Comparison of ENCODE assay signal across 20 mouse cellular contexts in genomic region chr5:18307229-18307804, GRCm38 (mm10). TPM values are rescaled to one million over a fixed set of nuclear protein-coding genes. Genes with fewer than 3 reads are reported as not detected.
DNase-seq lines count a peak whose midpoint lies in the region; ATAC-seq and TF ChIP-seq lines count a peak whose summit lies in the region.
"Had no signal": no experiment of that assay in that cellular context is flagged by ENCODE, and none has a peak within 500 bp of the region (broad histone marks: within the 10 kb centered on the region; RNA-seq: fewer than 3 reads in every experiment).

No protein-coding gene starts in this region.

- H3K27ac ChIP-seq in heart, embryonic 12.5 days (ENCODE audit: poor library complexity, severe bottlenecking) = peak overlapping the region; percentile 69
- peak overlapping the region; percentile 63 for H3K27ac ChIP-seq in left cerebral cortex, adult 2 months
- H3K27ac ChIP-seq: embryonic facial prominence, embryonic 13.5 days; kidney, postnatal 0 days; limb, embryonic 13.5 days; neural tube, embryonic 12.5 days; stomach, postnatal 0 days had no signal

- TF ChIP-seq CTCF in left cerebral cortex, adult 2 months (IDR thresholded peaks at IDR 0.05) = no peak

- no peak overlapping the region for H3K4me3 ChIP-seq in heart, embryonic 12.5 days
- no peak overlapping the region for H3K4me3 ChIP-seq in left cerebral cortex, adult 2 months
- H3K4me3 ChIP-seq: embryonic facial prominence, embryonic 13.5 days; limb, embryonic 13.5 days; neural tube, embryonic 12.5 days had no signal

- H3K9me3 ChIP-seq in heart, embryonic 12.5 days (replicated peaks) = no peaks in the 10 kb centered on the region
- H3K9me3 ChIP-seq: embryonic facial prominence, embryonic 13.5 days; limb, embryonic 13.5 days; neural tube, embryonic 12.5 days had no signal

- intact Hi-C loops in left cerebral cortex, adult 2 months (cut with DNase I) = loop anchor here (5.0 kb wide), 1 partner anchor 50 kb away; no protein-coding TSS in a partner anchor
- intact Hi-C loops in left cerebral cortex, postnatal 4 days (cut with DNase I) = no loop called here

- 0 out of 2 replicates have a peak, but pooled peaks cover 5% of the 10 kb centered on the region for H3K36me3 ChIP-seq in heart, embryonic 12.5 days
- H3K36me3 ChIP-seq: limb, embryonic 13.5 days; neural tube, embryonic 12.5 days had no signal

- peaks cover 8% of the 10 kb centered on the region for H3K4me1 ChIP-seq in heart, embryonic 12.5 days (replicated peaks)
- H3K4me1 ChIP-seq: embryonic facial prominence, embryonic 13.5 days; limb, embryonic 13.5 days; neural tube, embryonic 12.5 days had no signal

- DNase-seq in heart, postnatal 4 days = no peak
- DNase-seq in left cerebral cortex, adult 2 months (ENCODE audit: extremely low spot score in 1 of 2, low spot score in 2 of 2) = no peak
- no peak for DNase-seq in left cerebral cortex, postnatal 4 days
- peak; percentile 32 for DNase-seq in right cerebral cortex, adult 18-20 months
- DNase-seq in right cerebral cortex, postnatal 25 days = no peak
- no peak for DNase-seq in spleen, postnatal 10 days (ENCODE audit: low spot score in 2 of 2)
- DNase-seq: gastrocnemius, postnatal 10 days; heart, postnatal 14 days; lung, embryonic 14.5 days; right cerebral cortex, postnatal 14 days; thymus, postnatal 14 days had no signal

- H3K9ac ChIP-seq in heart, embryonic 12.5 days = no peak overlapping the region
- H3K9ac ChIP-seq: embryonic facial prominence, embryonic 13.5 days; limb, embryonic 13.5 days; lung, embryonic 14.5 days; neural tube, embryonic 12.5 days had no signal

- no peaks in the 10 kb centered on the region for H3K27me3 ChIP-seq in heart, embryonic 12.5 days (replicated peaks)
- H3K27me3 ChIP-seq: embryonic facial prominence, embryonic 13.5 days; limb, embryonic 13.5 days; neural tube, embryonic 12.5 days had no signal

- 8% methylated on average over 1 of the region's 1 CpGs for WGBS in heart, embryonic 12.5 days

- ATAC-seq in heart, embryonic 12.5 days (ENCODE audit: insufficient number of reproducible peaks, low FRiP score) = peak; percentile 63; the same call in 1 of the 2 replicates
- ATAC-seq: hindbrain, embryonic 16.5 days; intestine, postnatal 0 days had no signal

- H3K4me2 ChIP-seq in heart, embryonic 12.5 days = no peak overlapping the region
- H3K4me2 ChIP-seq: embryonic facial prominence, embryonic 13.5 days; limb, embryonic 13.5 days; lung, embryonic 14.5 days; neural tube, embryonic 12.5 days had no signal

RNA-seq across cellular contexts. Expression of gene Gnai1, which starts 52.8 kb away (rescaled TPM):
- 32.4 and 33.7 TPM in 2 replicates for polyA plus RNA-seq in heart, embryonic 12.5 days (2016; fragmentation: Nextera tagmentation; extraction: Ambion mirVana)
- 10 to 100 TPM; 18.9 to 20.6 TPM for total RNA-seq in heart, postnatal 4 days (2021)
- 100 to 1,000 TPM; 167 TPM for total RNA-seq in left cerebral cortex, adult 2 months (2021)
- 100 to 1,000 TPM; 159 TPM for total RNA-seq in left cerebral cortex, postnatal 4 days (2021)
- total RNA-seq: megakaryocyte-erythroid progenitor cell, adult 5-6 weeks had no signal

Comparison
In these comparisons a context has a peak if more than half of its experiments do, and no peak if none do; other contexts are left out.
1. RNA of gene Gnai1, which starts 52.8 kb away (total RNA-seq): 167 TPM in left cerebral cortex, adult 2 months and 159 TPM in left cerebral cortex, postnatal 4 days; 18.9 to 20.6 TPM in heart, postnatal 4 days; every median in the first group is over 4 times any median in the second.